Mouse (Mus musculus) intestine, embryonic 16.5 days (tissue): ENCODE measurements around the gene Lrrc40. TPM values are rescaled to one million over a fixed set of nuclear protein-coding genes. Genes with fewer than 3 reads are reported as not detected.
A peak's percentile ranks its signal among the peaks of the same experiment; 100 is the strongest.

Source experiments
- ATAC-seq: fragments of 200-750 bp; cut with Nextera tagmentation; 2 replicates; pipeline ENCODE4 v1.8.0; 2017; ENCODE audit warnings: moderate TSS enrichment, moderate library complexity
- H3K27ac ChIP-seq: fragments of 300-500 bp; sonication (generic); 2 replicates; pipeline ENCODE4 v1.5.1; 2014; ENCODE audit warnings: mild to moderate bottlenecking, low read length
- H3K27me3 ChIP-seq: fragments of 300-500 bp; sonication (generic); replicated peaks from 2 replicates; pipeline ENCODE4 v1.6.1; 2014; ENCODE audit warnings: low read length, control low read depth, mixed read lengths; ENCODE audit not compliant: control insufficient read depth, insufficient read depth
- H3K36me3 ChIP-seq: fragments of 300-500 bp; sonication (generic); 2 replicates; pipeline ENCODE4 v1.6.1; 2014; ENCODE audit warnings: low read length, control low read depth; ENCODE audit not compliant: control insufficient read depth, insufficient read depth
- H3K4me1 ChIP-seq: fragments of 300-500 bp; sonication (generic); 2 replicates; pipeline ENCODE4 v1.6.1; 2014; ENCODE audit warnings: low read length, control low read depth, mixed read lengths; ENCODE audit not compliant: control insufficient read depth, insufficient read depth
- H3K4me2 ChIP-seq: fragments of 300-500 bp; sonication (generic); 2 replicates; pipeline ENCODE4 v1.6.1; 2014; ENCODE audit warnings: low read depth, low read length, control low read depth
- H3K4me3 ChIP-seq: fragments of 300-500 bp; sonication (generic); 2 replicates; pipeline ENCODE4 v1.5.1; 2014; ENCODE audit warnings: mild to moderate bottlenecking, low read length
- H3K9ac ChIP-seq: fragments of 300-500 bp; sonication (generic); 2 replicates; pipeline ENCODE4 v1.6.1; 2014; ENCODE audit warnings: low read depth, low read length
- H3K9me3 ChIP-seq: fragments of 300-500 bp; sonication (generic); 2 replicates; pipeline ENCODE4 v1.6.1; 2016; ENCODE audit warnings: low read length, control low read depth; ENCODE audit not compliant: control insufficient read depth
- WGBS: fragments of 180-500 bp; shearing (Covaris S2); extraction: QIAGEN DNeasy Blood & Tissue Kit; methylation state at CpG from one replicate; pipeline ENCODE4 v1.1.7; 2014; 5-methylcytosine and 5-hydroxymethylcytosine counted together
- polyA plus RNA-seq: library from polyadenylated mRNA; unstranded; fragments of >200 nt; fragmentation: Nextera tagmentation; extraction: Ambion mirVana; gene quantifications from 2 replicates; pipeline ENCODE4 v1.2.1, GENCODE M21; 2015

The Lrrc40 gene
- polyA plus RNA-seq, 1 experiment from 2014 or later, result 46.3 TPM

- H3K4me1 ChIP-seq, result peaks cover 8% of the 10 kb centered on the region
- no peaks in the 10 kb centered on the region for H3K9me3 ChIP-seq
- no peak overlapping the region for H3K9ac ChIP-seq
- H3K27me3 ChIP-seq, result no peaks in the 10 kb centered on the region
- 79% methylated on average over 3 of the region's 3 CpGs for WGBS
- H3K4me3 ChIP-seq, result no peak overlapping the region
- H3K27ac ChIP-seq, result no peak overlapping the region
- H3K4me2 ChIP-seq, result no peak overlapping the region
- no peaks in the 10 kb centered on the region for H3K36me3 ChIP-seq
- ATAC-seq, result no peak
These were observed 1.6 kb downstream of the Lrrc40 start for GRCm38 (mm10) chr3:158038106-158038505.

GRCm38 (mm10) chr3:158040755-158041154 is 4.3 kb downstream of the Lrrc40 start:
- 88% methylated on average over 2 of the region's 2 CpGs for WGBS
- H3K4me3 ChIP-seq, result no peak overlapping the region
- H3K9me3 ChIP-seq, result no peaks in the 10 kb centered on the region
- no peak overlapping the region for H3K9ac ChIP-seq
- H3K36me3 ChIP-seq, result no peaks in the 10 kb centered on the region
- no peak overlapping the region for H3K4me2 ChIP-seq
- peaks cover 3% of the 10 kb centered on the region; the same call in 1 of the 2 replicates for H3K4me1 ChIP-seq
- no peak overlapping the region for H3K27ac ChIP-seq
- no peak for ATAC-seq
- H3K27me3 ChIP-seq, result no peaks in the 10 kb centered on the region

GRCm38 (mm10) chr3:158049508-158049907 is 13.0 kb downstream of the Lrrc40 start:
- Histone ChIP-seq H3K9me3 (no peaks in the 10 kb centered on the region), H3K4me3 (no peak overlapping the region), H3K27me3 (no peaks in the 10 kb centered on the region), H3K36me3 (no peaks in the 10 kb centered on the region), H3K27ac (no peak overlapping the region), H3K9ac (no peak overlapping the region), H3K4me2 (no peak overlapping the region), H3K4me1 (no peaks in the 10 kb centered on the region)
- no peak for ATAC-seq
- 87% methylated on average over 2 of the region's 2 CpGs for WGBS

- Histone ChIP-seq H3K36me3 (peaks cover 3% of the 10 kb centered on the region; the same call in 1 of the 2 replicates), H3K4me3 (no peak overlapping the region), H3K4me2 (no peak overlapping the region), H3K27ac (no peak overlapping the region), H3K9ac (no peak overlapping the region), H3K9me3 (no peaks in the 10 kb centered on the region), H3K4me1 (no peaks in the 10 kb centered on the region), H3K27me3 (no peaks in the 10 kb centered on the region)
- WGBS, result 82% methylated on average over 2 of the region's 2 CpGs
- no peak for ATAC-seq
These were observed 24.3 kb downstream of the Lrrc40 start for GRCm38 (mm10) chr3:158060621-158061291.

- peaks cover 2% of the 10 kb centered on the region; the same call in 1 of the 2 replicates for H3K36me3 ChIP-seq
- H3K4me1 ChIP-seq, result no peaks in the 10 kb centered on the region
- no peak overlapping the region for H3K27ac ChIP-seq
- no peak overlapping the region for H3K4me2 ChIP-seq
- no peaks in the 10 kb centered on the region for H3K27me3 ChIP-seq
- WGBS, result 92% methylated on average over 5 of the region's 5 CpGs
- no peak overlapping the region for H3K4me3 ChIP-seq
- no peak overlapping the region for H3K9ac ChIP-seq
- ATAC-seq, result peak; percentile 44; the same call in 1 of the 2 replicates
- no peaks in the 10 kb centered on the region for H3K9me3 ChIP-seq
These were observed 25.5 kb downstream of the Lrrc40 start for GRCm38 (mm10) chr3:158061811-158062523.

DNA sequence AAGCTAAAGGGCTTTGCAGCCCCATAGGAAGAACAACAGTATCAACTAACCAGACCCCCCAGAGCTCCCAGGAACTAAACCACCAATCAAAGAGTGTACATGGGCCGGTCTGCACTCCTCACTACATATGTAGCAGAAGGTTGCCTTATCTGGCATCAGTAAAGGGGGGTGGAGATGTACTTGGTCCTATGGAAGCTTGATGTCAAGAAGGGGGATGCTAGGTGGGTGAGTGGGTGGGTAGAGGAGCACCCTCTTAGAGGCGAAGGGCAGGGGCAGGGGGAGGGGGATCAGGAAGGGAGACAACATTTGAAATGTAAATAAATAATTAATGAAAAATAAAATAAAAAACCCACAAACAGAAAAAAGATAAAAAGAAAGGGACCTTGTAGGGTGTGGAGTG is 28.8 kb downstream of the Lrrc40 start:
- WGBS, result 94% methylated on average over 2 of the region's 2 CpGs
- ATAC-seq, result no peak
- no peaks in the 10 kb centered on the region for H3K27me3 ChIP-seq

DNA sequence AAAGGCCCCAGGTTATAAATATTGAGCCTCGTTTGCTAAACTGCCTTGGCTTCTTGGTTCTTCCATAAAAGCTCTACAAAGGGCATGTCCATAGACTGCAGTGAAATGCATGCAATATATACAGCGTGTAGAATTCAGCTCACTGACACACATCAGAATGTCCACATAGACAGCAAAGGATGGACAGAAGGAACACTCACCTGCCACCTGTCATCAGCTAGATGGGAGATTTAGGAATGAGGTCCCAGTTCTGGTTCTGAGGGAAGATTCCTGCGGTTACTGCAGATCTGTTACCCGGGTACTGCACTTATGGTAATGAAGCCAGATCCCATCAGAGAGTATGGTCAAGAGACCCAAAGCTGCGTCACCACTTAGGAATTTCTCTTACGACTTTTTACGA is 31.5 kb downstream of the Lrrc40 start:
- no peak overlapping the region for H3K27ac ChIP-seq
- H3K27me3 ChIP-seq, result no peaks in the 10 kb centered on the region
- no peak overlapping the region for H3K9ac ChIP-seq
- no peak for ATAC-seq
- WGBS, result 62% methylated on average over 7 of the region's 7 CpGs
- H3K4me2 ChIP-seq, result no peak overlapping the region
- H3K4me1 ChIP-seq, result no peaks in the 10 kb centered on the region
- no peaks in the 10 kb centered on the region for H3K9me3 ChIP-seq
- H3K36me3 ChIP-seq, result no peaks in the 10 kb centered on the region
- no peak overlapping the region for H3K4me3 ChIP-seq

More for the DNA sequence above, 28.8 kb downstream of the Lrrc40 start:
- H3K27ac ChIP-seq, result no peak overlapping the region
- no peaks in the 10 kb centered on the region for H3K36me3 ChIP-seq
- H3K9me3 ChIP-seq, result no peaks in the 10 kb centered on the region
- H3K4me2 ChIP-seq, result no peak overlapping the region
- H3K4me1 ChIP-seq, result no peaks in the 10 kb centered on the region
- H3K9ac ChIP-seq, result no peak overlapping the region
- H3K4me3 ChIP-seq, result no peak overlapping the region

GRCm38 (mm10) chr3:158068613-158069263 is 32.3 kb downstream of the Lrrc40 start:
- no peaks in the 10 kb centered on the region for H3K9me3 ChIP-seq
- H3K9ac ChIP-seq, result no peak overlapping the region
- no peak for ATAC-seq
- WGBS, result 55% methylated on average over 9 of the region's 9 CpGs
- no peak overlapping the region for H3K4me2 ChIP-seq
- H3K27ac ChIP-seq, result no peak overlapping the region
- H3K4me3 ChIP-seq, result no peak overlapping the region
- no peaks in the 10 kb centered on the region for H3K36me3 ChIP-seq
- no peaks in the 10 kb centered on the region for H3K27me3 ChIP-seq
- H3K4me1 ChIP-seq, result no peaks in the 10 kb centered on the region

DNA sequence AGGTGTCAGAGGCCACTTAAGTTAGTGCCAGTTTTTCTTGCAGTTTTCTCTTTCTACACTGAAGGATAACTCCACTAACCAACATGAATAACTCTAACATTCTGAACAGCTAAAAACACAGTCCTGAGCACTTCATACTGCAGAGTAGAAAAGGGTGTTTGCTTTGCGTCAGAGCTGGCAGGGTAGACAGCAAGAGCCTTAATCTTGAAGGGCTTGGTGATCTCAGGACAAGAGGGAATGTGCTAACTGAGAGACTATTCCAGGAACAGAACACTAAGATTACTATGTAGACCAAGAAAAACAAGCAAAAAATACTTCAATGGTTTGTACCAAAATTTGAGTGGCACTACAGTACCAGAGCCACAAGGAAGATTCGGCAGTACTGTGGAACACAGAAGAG is 38.5 kb downstream of the Lrrc40 start:
- 73% methylated on average over 2 of the region's 2 CpGs for WGBS
- ATAC-seq, result no peak
- no peak overlapping the region for H3K4me2 ChIP-seq
- H3K36me3 ChIP-seq, result no peaks in the 10 kb centered on the region
- H3K27me3 ChIP-seq, result no peaks in the 10 kb centered on the region
- H3K27ac ChIP-seq, result no peak overlapping the region
- no peaks in the 10 kb centered on the region for H3K9me3 ChIP-seq
- no peaks in the 10 kb centered on the region for H3K4me1 ChIP-seq
- no peak overlapping the region for H3K9ac ChIP-seq
- H3K4me3 ChIP-seq, result no peak overlapping the region
